Mouse (Mus musculus) ES-Bruce4 (cell line): ENCODE results near the gene Ica1.

Source experiments
- CTCF ChIP-seq: IDR thresholded peaks from one replicate; pipeline ENCODE4 v1.8.1; 2011; ENCODE audit warnings: low read depth, low read length
- POLR2A ChIP-seq: IDR thresholded peaks from one replicate; pipeline ENCODE4 v1.8.1; 2011; ENCODE audit warnings: low read length; ENCODE audit not compliant: insufficient read depth

- TF ChIP-seq CTCF (no peak), POLR2A (no peak)
These were observed 110.1 kb downstream of the Ica1 start for GRCm38 (mm10) chr6:8668013-8668811.
